Mouse (Mus musculus) neural tube, embryonic 12.5 days (tissue): Measurements from ENCODE around the gene Rrp1b. TPM values are rescaled to one million over a fixed set of nuclear protein-coding genes. Genes with fewer than 3 reads are reported as not detected.
"Not testable (repeated sequence)": the region's sequence is repeated elsewhere in the genome, so short reads cannot be mapped to it uniquely, and the experiment has no call there.

Experiments
- ATAC-seq: fragments of 200-750 bp; cut with Nextera tagmentation; 2 replicates; pipeline ENCODE4 v1.8.0; 2017; ENCODE audit warnings: low read depth, mild to moderate bottlenecking, moderate TSS enrichment, moderate library complexity; ENCODE audit not compliant: low FRiP score
- H3K27ac ChIP-seq: fragments of 300-500 bp; sonication (generic); 2 replicates; pipeline ENCODE4 v1.5.1; 2016
- H3K27me3 ChIP-seq: fragments of 300-500 bp; sonication (generic); replicated peaks from 2 replicates; pipeline ENCODE4 v1.6.1; 2016; ENCODE audit warnings: mild to moderate bottlenecking
- H3K36me3 ChIP-seq: fragments of 300-500 bp; sonication (generic); 2 replicates; pipeline ENCODE4 v1.6.1; 2016; ENCODE audit warnings: mild to moderate bottlenecking
- H3K4me1 ChIP-seq: fragments of 300-500 bp; sonication (generic); 2 replicates; pipeline ENCODE4 v1.6.1; 2016
- H3K4me2 ChIP-seq: fragments of 300-500 bp; sonication (generic); replicated peaks from 2 replicates; pipeline ENCODE4 v1.6.1; 2016; ENCODE audit warnings: mild to moderate bottlenecking
- H3K4me3 ChIP-seq: fragments of 300-500 bp; sonication (generic); 2 replicates; pipeline ENCODE4 v1.5.1; 2016
- H3K9ac ChIP-seq: fragments of 300-500 bp; sonication (generic); 2 replicates; pipeline ENCODE4 v1.6.1; 2016; ENCODE audit warnings: mild to moderate bottlenecking
- H3K9me3 ChIP-seq: fragments of 300-500 bp; sonication (generic); 2 replicates; pipeline ENCODE4 v1.6.1; 2016; ENCODE audit warnings: mild to moderate bottlenecking
- WGBS: fragments of 180-500 bp; shearing (Covaris S2); methylation state at CpG from one replicate; pipeline ENCODE4 v1.1.7; 2016; 5-methylcytosine and 5-hydroxymethylcytosine counted together
- polyA plus RNA-seq: library from polyadenylated mRNA; unstranded; fragments of >200 nt; fragmentation: Nextera tagmentation; extraction: Ambion mirVana; gene quantifications from 2 replicates; pipeline ENCODE4 v1.2.1, GENCODE M21; 2016

The Rrp1b gene
- polyA plus RNA-seq, 1 experiment from 2014 or later, result 43.7 TPM

GRCm38 (mm10) chr17:32064762-32065161, 28.9 kb downstream of the Rrp1b start:
- H3K9ac ChIP-seq, H3K27ac ChIP-seq, H3K4me1 ChIP-seq, H3K27me3 ChIP-seq, H3K9me3 ChIP-seq, H3K4me2 ChIP-seq, ATAC-seq, H3K4me3 ChIP-seq: not testable (repeated sequence)
- peaks cover 25% of the 10 kb centered on the region for H3K36me3 ChIP-seq
- 74% methylated on average over 8 of the region's 8 CpGs for WGBS

DNA sequence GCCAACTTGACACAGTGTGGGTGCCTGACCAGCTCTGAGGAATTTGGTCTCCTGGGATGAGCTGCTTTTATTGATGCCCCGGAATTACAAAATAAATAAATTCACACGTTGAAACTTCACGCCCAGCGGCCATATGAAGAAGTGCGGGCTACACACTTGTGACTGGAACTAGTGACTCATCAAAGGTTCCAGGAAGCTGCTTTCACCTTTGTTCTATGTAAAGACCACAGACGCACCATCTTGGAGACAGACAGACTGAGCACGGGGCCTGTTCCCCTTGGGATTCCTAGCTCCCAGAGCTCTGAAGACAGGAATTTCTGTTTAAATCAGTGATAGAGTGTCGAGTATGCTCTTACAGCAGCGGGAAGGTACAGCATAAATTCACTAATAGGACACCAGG, 31.6 kb downstream of the Rrp1b start:
- no peaks in the 10 kb centered on the region for H3K27me3 ChIP-seq
- 82% methylated on average over 9 of the region's 9 CpGs for WGBS
- H3K4me2 ChIP-seq, result no peak overlapping the region
- H3K9me3 ChIP-seq, result peaks cover 9% of the 10 kb centered on the region
- H3K4me1 ChIP-seq, result no peaks in the 10 kb centered on the region
- no peaks in the 10 kb centered on the region for H3K36me3 ChIP-seq
- ATAC-seq, result no peak
- no peak overlapping the region for H3K27ac ChIP-seq
- no peak overlapping the region for H3K4me3 ChIP-seq
- H3K9ac ChIP-seq, result no peak overlapping the region

- Histone ChIP-seq H3K27me3 (no peaks in the 10 kb centered on the region), H3K4me2 (no peak overlapping the region), H3K4me1 (no peaks in the 10 kb centered on the region), H3K9ac (no peak overlapping the region), H3K4me3 (no peak overlapping the region), H3K27ac (no peak overlapping the region), H3K9me3 (peaks cover 9% of the 10 kb centered on the region), H3K36me3 (no peaks in the 10 kb centered on the region)
- WGBS, result 87% methylated on average over 11 of the region's 11 CpGs
- ATAC-seq, result no peak
These were observed 32.5 kb downstream of the Rrp1b start for GRCm38 (mm10) chr17:32068381-32068780.

- no peaks in the 10 kb centered on the region for H3K4me1 ChIP-seq
- H3K27ac ChIP-seq, result no peak overlapping the region
- no peak for ATAC-seq
- H3K4me2 ChIP-seq, result no peak overlapping the region
- no peak overlapping the region for H3K9ac ChIP-seq
- H3K27me3 ChIP-seq, result no peaks in the 10 kb centered on the region
- H3K36me3 ChIP-seq, result no peaks in the 10 kb centered on the region
- peaks cover 9% of the 10 kb centered on the region for H3K9me3 ChIP-seq
- WGBS, result 85% methylated on average over 2 of the region's 2 CpGs
- H3K4me3 ChIP-seq, result no peak overlapping the region
These were observed 32.9 kb downstream of the Rrp1b start for GRCm38 (mm10) chr17:32068810-32069209.

GRCm38 (mm10) chr17:32073359-32073758, 37.5 kb downstream of the Rrp1b start:
- no peak overlapping the region for H3K27ac ChIP-seq
- no peaks in the 10 kb centered on the region for H3K4me1 ChIP-seq
- ATAC-seq, result no peak
- 0 out of 2 replicates have a peak, but pooled peaks cover 2% of the 10 kb centered on the region for H3K27me3 ChIP-seq
- H3K9me3 ChIP-seq, result peaks cover 9% of the 10 kb centered on the region
- H3K36me3 ChIP-seq, result no peaks in the 10 kb centered on the region
- no peak overlapping the region for H3K4me3 ChIP-seq
- no peak overlapping the region for H3K4me2 ChIP-seq
- no peak overlapping the region for H3K9ac ChIP-seq
- 2% methylated on average over 2 of the region's 2 CpGs for WGBS

GRCm38 (mm10) chr17:32074658-32075057, 38.8 kb downstream of the Rrp1b start:
- Histone ChIP-seq H3K9ac (no peak overlapping the region), H3K36me3 (no peaks in the 10 kb centered on the region), H3K4me1 (no peaks in the 10 kb centered on the region), H3K27me3 (0 out of 2 replicates have a peak, but pooled peaks cover 2% of the 10 kb centered on the region), H3K9me3 (peaks cover 8% of the 10 kb centered on the region), H3K27ac (no peak overlapping the region), H3K4me3 (no peak overlapping the region), H3K4me2 (no peak overlapping the region)
- ATAC-seq, result no peak
- 65% methylated on average over 4 of the region's 4 CpGs for WGBS

DNA sequence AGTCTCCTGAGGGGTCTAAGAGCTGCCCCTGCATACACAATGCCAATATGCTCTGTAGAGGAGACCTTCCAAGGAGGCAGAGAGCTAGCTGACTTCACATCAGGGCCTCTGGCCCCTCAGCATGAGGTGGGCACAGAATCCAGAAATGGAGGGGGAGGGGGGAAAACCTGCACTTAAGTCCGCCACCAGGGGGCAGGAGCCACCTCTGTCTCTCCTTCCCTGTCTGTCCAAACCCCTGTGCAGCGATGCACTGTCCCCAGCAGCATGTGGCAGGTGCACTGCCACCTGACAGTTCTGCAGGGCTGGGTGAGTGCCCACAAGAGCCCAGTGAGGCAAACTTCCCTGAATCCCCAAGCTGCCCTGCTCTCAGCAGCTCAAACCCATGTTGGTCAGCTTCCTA, 39.3 kb downstream of the Rrp1b start:
- Histone ChIP-seq H3K4me1 (no peaks in the 10 kb centered on the region), H3K4me3 (no peak overlapping the region), H3K27ac (no peak overlapping the region), H3K27me3 (0 out of 2 replicates have a peak, but pooled peaks cover 2% of the 10 kb centered on the region), H3K36me3 (no peaks in the 10 kb centered on the region), H3K9ac (no peak overlapping the region), H3K9me3 (peaks cover 3% of the 10 kb centered on the region; the same call in 1 of the 2 replicates), H3K4me2 (no peak overlapping the region)
- 2% methylated on average over 2 of the region's 2 CpGs for WGBS
- 0 out of 2 replicates have a peak, but pooled peaks have one; percentile 48 for ATAC-seq

DNA sequence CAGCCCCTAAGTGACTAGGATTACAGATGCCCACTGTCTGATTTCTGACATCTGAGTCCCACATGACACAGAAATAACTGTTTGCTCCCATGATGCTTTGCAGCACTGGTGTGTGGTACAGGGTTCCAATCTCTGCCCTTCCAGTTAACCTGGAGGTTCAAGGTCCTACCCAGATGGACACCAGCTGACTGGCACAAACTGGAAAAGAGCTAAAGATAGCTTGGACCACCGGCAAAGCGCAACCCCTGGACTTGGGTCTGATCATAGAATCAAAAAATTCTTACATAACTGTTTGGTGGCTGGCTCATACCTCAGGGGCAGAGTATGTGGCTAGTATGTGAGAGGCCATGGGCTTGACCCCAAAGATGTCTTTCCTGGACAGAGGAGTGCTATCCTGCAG, 47.5 kb downstream of the Rrp1b start:
- no peak overlapping the region for H3K4me3 ChIP-seq
- ATAC-seq, result no peak
- 93% methylated on average over 2 of the region's 2 CpGs for WGBS

DNA sequence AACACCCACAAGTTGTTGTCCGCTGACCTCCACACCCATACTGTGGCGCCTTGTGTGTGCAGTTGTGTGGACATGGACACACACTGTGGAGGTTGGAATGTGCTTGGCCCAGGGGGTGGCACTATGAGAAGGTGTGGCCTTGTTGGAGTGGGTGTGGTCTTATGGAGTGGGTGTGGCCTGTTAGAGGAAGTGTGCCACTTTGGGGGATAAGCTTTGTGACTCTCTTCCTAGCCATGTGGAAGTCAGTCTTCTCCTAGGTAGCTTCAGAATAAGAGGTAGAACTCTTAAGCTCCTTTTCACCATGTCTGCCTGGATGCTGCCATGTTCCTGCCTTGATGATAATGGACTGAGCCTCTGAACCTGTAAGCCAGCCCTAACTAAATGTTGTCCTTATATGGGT, 51.2 kb downstream of the Rrp1b start:
- Histone ChIP-seq H3K9me3 (no peaks in the 10 kb centered on the region), H3K4me1 (peaks cover 11% of the 10 kb centered on the region), H3K27ac (no peak overlapping the region), H3K9ac (no peak overlapping the region), H3K36me3 (no peaks in the 10 kb centered on the region), H3K4me3 (no peak overlapping the region), H3K4me2 (no peak overlapping the region), H3K27me3 (no peaks in the 10 kb centered on the region)
- WGBS, result 94% methylated on average over 2 of the region's 2 CpGs
- no peak for ATAC-seq

More for the DNA sequence above, 47.5 kb downstream of the Rrp1b start:
- no peaks in the 10 kb centered on the region for H3K4me1 ChIP-seq
- no peak overlapping the region for H3K9ac ChIP-seq
- H3K36me3 ChIP-seq, result no peaks in the 10 kb centered on the region
- no peak overlapping the region for H3K4me2 ChIP-seq
- H3K27me3 ChIP-seq, result no peaks in the 10 kb centered on the region
- H3K9me3 ChIP-seq, result no peaks in the 10 kb centered on the region
- no peak overlapping the region for H3K27ac ChIP-seq

DNA sequence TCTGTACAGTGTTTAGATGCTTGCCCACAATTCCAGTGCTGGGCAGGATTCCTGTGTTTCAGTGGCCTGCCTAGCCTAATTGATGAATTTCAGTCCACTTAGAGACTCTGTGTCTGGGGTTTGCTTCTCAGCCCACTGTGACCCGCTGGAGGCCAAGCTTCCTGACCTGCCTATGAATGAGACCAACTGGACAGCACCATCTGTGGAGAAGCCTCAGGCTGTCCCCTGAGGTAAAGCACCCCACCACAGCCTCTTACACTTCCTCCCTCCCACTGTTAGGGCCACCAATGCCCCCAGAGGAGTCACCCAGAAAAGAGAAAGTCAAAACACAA, 55.1 kb downstream of the Rrp1b start:
- ATAC-seq, result peak; percentile 63
- Histone ChIP-seq H3K27me3 (no peaks in the 10 kb centered on the region; the same call in 1 of the 2 replicates), H3K9me3 (peaks cover 4% of the 10 kb centered on the region; the same call in 1 of the 2 replicates), H3K4me3 (peak overlapping the region; percentile 16; the same call in 1 of the 2 replicates), H3K4me2 (peak overlapping the region; percentile 57), H3K27ac (no peak overlapping the region), H3K36me3 (no peaks in the 10 kb centered on the region), H3K9ac (0 out of 2 replicates have a peak overlapping the region, but pooled peaks have one; percentile 17), H3K4me1 (peaks cover 11% of the 10 kb centered on the region)
- WGBS, result 17% methylated on average over 1 of the region's 1 CpGs

DNA sequence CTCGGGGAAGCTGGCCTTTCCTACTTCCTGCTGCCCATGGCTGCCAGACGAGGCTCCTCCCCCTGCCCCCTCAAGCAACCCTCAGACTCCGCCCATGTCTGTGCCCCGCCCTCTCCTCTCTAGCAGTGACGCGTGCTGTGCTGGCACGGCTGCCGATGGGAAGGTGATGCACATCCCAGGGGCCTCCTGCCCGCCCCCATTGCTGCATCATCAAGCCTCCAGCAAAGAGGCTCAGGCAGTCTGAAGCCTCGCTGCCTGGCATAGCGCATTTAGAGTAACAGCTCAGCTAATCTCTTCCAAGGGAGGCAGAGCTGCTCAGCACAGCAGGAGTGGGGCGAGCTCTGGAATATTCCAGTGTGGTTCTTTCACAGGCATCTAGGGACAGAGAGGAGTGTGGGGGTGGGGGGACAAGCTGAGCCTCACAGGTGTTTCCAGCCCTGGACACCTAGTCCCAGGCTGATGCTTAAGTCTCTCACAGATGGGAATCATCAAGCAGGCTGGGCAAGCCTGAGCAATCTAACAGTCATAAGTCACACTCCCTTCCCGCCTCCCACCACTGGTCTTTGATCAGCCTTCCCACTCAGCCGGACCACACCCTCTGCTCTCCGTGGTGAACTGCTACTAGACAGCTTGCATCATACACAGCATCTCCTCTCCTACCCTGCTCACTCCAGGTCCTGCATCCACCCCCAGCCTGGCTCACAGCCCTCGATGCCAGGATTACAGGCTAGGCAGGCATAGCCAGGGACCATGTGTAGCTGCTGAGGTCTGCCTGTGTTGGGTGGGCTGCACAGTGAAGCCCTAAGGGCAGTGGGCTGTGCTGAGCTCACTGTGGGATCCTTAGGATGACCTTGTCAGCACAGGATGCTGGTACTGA, 55.7 kb downstream of the Rrp1b start:
- 5% methylated on average over 15 of the region's 16 CpGs for WGBS
- H3K36me3 ChIP-seq, H3K9me3 ChIP-seq, H3K27me3 ChIP-seq, H3K27ac ChIP-seq: not testable (repeated sequence)
- H3K9ac ChIP-seq, result 0 out of 2 replicates have a peak overlapping the region, but pooled peaks have one; percentile 17
- H3K4me3 ChIP-seq, result peak overlapping the region; percentile 16; the same call in 1 of the 2 replicates
- H3K4me1 ChIP-seq, result peaks cover 11% of the 10 kb centered on the region
- peak overlapping the region; percentile 57 for H3K4me2 ChIP-seq
- peak; percentile 93 for ATAC-seq

DNA sequence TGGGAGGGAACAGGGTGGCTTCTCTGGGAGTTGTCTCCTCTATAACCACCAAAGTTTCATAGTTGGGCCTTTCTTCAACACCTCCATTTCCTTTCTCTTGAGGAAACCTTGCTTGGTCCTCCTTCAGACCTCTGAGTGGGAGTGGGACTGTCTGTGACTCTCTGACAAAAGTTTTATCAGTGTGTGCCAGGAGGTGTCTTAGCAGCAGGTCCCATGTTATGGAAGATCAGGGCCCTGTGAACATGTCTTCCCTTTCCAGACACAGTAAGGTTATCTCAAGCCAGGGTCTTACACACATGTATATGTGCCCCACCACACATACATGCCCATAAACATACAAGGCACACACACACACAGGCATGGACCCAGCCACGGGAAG, 56.3 kb downstream of the Rrp1b start:
- Histone ChIP-seq H3K4me1 (peaks cover 11% of the 10 kb centered on the region), H3K4me3 (no peak overlapping the region), H3K9me3 (peaks cover 4% of the 10 kb centered on the region; the same call in 1 of the 2 replicates), H3K27ac (no peak overlapping the region), H3K9ac (no peak overlapping the region), H3K36me3 (no peaks in the 10 kb centered on the region), H3K27me3 (no peaks in the 10 kb centered on the region; the same call in 1 of the 2 replicates), H3K4me2 (no peak overlapping the region)
- no peak for ATAC-seq
- WGBS, result 92% methylated on average over 1 of the region's 1 CpGs
